Mouse (Mus musculus) urinary bladder, postnatal 4 days (tissue): ENCODE results near the gene Ikzf5.
A peak's percentile ranks its signal among the peaks of the same experiment; 100 is the strongest.
"Not testable (repeated sequence)": the region's sequence is repeated elsewhere in the genome, so short reads cannot be mapped to it uniquely, and the experiment has no call there.

Source experiments
- DNase-seq, 2 experiments: peaks; one replicate each; pipeline ENCODE4 v3.0.0; 2021 to 2022; ENCODE audit warnings: low spot score in 2 of 2

The Ikzf5 gene

GRCm38 (mm10) chr7:131410416-131411058 is at the start of gene Ikzf5, which contains the start of gene Acadsb:
Gene Ikzf5, minus strand, starts transcription at chr7:131410521.
Gene Acadsb, plus strand, starts transcription at chr7:131410601.
- peak; percentile 99 for DNase-seq

DNA sequence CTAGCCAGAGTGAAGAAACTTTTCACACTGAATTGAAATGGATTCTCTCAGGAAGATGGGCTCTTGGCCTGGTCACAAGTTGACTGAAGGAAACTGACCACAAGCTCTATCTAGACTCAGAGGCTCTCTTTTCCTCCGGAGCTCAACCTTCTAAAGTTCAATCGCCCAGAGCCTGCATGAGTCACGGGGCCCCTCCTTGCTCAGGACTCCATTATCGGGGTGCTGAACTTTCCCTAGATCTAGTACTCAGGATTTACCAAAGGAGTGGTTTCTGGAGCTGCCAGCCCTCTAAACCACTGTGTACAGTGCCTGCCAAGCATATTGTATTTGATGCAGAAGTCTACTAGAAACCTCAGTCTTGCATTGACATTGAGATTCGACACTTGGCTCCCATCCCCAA is 46.4 kb upstream of the Ikzf5 start:
- no peak for DNase-seq

- no peak for DNase-seq
Measured at GRCm38 (mm10) chr7:131437051-131437450, 26.7 kb upstream of the Ikzf5 start.

- DNase-seq: no peak
Measured at GRCm38 (mm10) chr7:131434276-131434675, 24.0 kb upstream of the Ikzf5 start.

- DNase-seq: no peak
Measured at GRCm38 (mm10) chr7:131432244-131432643, 21.9 kb upstream of the Ikzf5 start.

GRCm38 (mm10) chr7:131427331-131427730 is 17.0 kb upstream of the Ikzf5 start:
- DNase-seq: no peak

GRCm38 (mm10) chr7:131424912-131425311 is 14.6 kb upstream of the Ikzf5 start:
- DNase-seq: no peak

DNA sequence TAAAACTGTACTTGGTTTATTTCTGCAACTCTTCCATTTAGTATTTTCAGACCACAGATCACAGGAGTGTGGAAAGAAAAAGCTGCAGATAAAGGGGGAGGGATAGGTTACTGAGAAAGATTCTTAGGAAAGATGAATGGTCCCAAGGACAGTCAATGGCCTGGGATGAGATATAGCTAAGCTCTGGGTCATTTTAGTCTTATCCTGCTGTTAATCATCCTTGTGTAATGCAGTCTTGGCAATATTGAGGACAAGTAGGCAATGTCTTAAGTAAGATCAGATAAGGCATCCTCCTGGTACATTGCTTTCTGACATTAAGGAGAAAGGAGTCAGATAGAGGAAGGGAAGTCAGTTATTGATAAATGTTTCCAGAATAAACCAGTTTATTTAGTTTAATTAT is 7.3 kb upstream of the Ikzf5 start:
- no peak for DNase-seq

- not testable (repeated sequence) for DNase-seq
Measured at GRCm38 (mm10) chr7:131416742-131417141, 6.4 kb upstream of the Ikzf5 start.

DNA sequence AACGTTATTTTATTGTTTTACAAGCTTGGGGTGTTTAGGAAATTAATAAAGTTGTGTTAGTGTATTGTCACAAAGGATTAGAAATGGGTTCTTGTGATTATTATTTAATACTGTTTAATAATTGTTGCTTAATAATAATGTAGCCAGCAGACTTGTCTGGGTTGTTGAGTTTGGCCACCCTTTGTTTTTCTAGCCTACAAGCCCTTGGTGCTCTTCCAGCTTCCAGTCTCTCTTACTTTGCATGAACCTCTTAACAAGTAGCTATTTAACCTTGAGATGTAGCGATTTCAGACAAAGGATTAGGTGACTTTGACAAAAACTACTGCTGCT is 1.6 kb upstream of the Ikzf5 start:
- no peak for DNase-seq

DNA sequence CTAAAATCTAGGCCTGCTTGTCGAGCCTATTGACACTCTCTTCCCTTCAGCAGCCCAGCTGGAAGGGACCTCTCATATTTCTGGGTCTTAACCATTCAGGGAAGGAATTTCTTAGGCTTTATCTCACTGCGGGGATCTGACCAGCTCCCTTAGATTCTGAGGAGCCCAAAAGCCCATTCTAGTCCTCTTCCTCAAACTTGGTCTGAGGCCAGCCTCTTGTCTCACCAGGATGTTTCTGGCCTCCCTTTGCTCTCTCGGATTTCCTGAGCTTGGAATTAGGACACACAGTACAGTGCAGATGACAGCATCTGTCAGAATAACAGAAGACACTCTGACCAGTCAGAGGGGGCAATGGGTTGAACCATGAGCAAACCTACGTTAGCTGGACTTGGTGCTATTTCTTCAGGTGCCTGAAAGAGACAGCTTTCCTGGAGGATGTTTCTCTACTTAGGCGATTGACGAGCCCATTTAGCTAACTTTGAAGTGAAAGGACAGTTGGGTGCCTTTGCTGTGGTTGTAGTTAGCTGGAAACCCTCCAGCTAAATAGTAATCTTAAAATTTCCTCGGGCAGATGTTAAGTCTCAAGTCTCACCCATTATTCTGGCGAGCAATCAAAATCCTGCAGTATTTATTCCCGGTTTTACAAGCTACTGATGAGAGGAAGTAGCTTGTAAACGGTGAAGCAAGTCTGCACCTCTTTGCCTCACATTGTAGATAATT is 1.1 kb upstream of the Ikzf5 start:
- DNase-seq: no peak

DNA sequence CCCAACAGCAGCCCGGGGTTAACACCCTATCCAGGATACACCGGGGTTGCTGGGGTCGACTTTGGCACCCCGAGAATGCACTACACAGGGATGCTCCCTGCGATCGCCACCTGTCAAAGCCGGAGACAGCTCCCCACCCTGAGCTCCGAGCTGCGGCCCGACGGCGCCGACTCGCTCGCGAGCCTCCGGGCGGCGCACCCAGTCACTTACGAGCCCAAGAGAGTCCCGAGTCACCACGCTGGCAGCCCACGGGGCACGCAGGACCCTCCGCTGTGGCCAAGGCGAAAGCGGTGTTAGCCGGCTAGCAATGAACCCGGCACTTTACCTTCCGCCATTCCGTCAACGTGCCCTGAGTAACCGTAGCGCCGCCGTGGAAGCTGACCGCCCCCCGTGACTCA is 334 bp downstream of the Ikzf5 start:
- no peak for DNase-seq

GRCm38 (mm10) chr7:131409321-131409987 is 867 bp downstream of the Ikzf5 start:
- no peak for DNase-seq

DNA sequence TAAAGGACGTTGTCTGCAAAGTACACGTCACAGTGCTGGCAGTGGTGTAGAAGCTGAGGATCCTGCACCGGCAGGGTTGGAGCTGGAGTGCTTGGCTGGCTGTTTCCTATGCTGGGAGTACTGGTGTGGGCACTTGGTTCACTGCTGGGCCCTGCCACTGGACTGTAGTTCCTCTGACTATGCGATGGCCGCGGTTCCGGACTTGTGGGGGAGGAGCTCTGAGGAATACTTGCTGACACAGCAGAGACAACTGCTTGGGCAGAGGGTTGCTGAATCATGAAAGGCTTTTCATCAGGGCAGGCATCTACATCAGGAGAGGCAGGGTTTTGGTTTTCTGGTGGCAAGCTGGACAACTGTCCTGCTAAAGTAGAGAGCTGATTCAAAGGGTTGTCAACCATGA is 18.6 kb downstream of the Ikzf5 start:
- not testable (repeated sequence) for DNase-seq

DNA sequence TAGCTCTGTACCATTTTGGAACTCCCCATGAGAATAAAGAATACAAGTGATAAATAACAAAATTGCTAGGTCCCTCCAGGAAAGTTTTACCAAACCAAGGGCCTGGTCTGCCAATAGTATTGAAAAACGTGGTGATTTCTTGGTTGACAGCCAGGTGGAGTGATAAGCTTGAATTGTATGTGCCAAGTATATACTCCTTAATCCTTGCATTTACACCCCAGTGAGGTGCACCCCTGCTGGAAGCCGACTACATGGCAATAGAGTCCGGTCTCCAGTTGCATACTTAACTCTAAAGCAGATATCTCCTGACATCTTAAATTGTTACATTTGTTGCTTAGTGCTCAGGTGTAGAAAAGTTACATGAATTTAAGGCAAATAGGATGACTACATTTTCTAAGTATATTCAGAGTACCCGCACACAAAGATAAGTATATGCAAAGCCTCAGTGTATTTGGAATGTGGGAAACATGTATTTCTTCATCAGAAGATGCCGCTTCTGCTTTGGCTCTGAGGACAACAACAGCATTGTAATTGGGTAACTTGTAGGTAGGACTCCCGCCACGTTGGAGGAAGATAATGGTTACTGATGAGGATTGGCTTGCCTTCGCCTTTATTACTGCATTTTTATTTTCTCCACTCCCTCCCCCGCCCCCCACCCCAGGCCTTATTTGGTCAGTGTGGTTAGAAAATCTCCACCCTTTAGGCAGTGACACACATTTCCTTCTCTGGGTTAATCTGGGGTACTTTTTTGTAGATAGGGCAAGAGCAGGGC is 38.3 kb downstream of the Ikzf5 start:
- DNase-seq: no peak

DNA sequence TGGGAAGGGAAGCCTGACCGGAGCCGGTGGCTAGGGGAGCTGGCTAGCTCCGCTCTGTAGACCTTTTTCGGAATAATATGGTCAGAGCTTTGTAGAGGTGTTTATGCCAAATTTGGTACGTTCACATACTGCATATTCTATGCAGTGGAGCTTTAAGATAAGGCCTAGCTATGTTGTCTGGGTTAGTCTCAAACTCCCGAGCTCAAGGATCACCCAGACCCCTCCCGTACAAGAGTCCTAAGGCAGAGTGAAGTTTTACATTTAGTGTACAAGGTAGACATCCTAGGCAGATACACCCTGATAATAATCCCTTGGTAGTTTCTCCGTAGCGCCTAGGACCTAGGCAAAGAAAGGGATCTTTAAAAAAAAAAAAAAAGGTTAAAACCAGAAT is 38.9 kb downstream of the Ikzf5 start:
- no peak for DNase-seq

DNA sequence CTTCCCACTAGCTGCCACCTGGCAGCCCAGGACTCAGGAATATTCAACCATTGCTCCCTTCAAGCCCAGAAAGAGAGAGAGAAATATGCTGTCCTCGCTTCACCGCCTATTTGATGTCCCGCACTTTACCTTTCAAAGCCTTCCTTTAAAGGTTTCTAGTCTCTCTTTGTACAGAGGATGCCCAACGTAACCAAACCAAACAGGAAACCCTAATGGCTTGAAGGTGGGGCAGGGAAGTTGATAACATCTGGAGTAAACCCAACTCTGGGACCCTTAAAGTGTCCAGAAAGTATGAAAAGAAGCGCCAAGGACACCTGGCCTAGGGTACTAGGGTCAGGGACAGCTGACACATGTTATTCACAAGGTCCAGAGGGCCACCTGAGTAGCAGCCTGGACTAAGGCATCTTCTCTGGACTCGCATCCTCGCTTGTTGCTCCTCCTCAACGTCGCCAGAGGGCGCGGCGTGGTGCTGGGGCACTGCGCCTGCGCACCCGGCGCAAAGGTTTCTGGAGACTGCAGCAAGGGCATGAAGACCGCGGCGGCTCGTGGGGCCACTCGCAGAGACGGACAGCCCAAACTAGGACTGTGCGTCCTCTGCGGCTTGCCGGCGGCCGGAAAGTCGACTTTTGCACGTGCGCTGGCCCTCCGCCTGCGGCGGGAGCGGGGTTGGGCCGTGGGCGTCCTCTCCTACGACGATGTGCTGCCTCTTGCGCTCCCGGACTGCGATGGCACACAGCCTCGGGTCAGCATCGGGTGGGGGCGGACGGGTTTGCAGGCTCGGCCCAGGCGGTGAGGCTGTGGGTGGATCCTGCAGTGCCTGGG is 39.5 kb downstream of the Ikzf5 start, which contains the start of gene Pstk:
Gene Pstk (plus strand): TSS at position 494 of the 822 bp plus-strand sequence.
- peak; percentile 83 to 88 for DNase-seq

- DNase-seq: no peak
Measured at GRCm38 (mm10) chr7:131364131-131364530, 46.2 kb downstream of the Ikzf5 start.

DNA sequence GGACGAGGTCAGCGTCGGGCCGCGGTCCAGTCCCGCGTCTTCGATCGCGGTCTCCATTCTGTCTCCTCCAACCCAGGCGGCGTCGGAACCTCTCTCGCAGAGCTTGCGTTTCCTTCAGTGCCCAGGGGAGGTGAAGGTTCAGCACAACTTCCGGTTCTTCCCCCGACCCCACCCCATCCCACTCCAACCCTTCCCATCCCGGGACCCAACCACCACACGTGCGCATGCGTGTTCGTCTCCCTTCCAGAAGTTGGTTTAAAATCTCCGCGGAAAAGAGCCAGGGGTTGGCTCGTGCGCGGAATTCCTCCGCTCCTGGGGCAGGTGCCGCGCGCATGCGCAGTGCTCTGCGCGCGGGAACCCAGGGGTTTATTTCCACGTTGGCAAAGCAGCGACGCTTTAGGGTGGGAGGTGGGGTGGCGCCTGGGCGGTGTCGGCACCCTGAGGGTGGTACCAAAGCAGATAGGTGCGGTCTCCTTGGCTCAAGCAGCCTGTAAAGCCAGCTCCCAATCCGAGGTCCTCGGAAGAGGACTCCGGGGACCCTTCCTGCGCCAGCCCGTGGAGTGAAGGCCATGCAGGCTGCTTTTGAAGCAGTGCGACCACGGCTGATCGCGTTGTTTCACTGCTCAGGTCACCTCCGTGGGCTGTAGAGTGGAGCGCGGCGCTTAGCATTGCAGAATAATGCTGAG is 47.6 kb downstream of the Ikzf5 start, which contains the start of gene 2310057M21Rik:
Gene 2310057M21Rik (minus strand): TSS at position 145 of the 686 bp plus-strand sequence.
- DNase-seq: peak; percentile 91 to 94

DNA sequence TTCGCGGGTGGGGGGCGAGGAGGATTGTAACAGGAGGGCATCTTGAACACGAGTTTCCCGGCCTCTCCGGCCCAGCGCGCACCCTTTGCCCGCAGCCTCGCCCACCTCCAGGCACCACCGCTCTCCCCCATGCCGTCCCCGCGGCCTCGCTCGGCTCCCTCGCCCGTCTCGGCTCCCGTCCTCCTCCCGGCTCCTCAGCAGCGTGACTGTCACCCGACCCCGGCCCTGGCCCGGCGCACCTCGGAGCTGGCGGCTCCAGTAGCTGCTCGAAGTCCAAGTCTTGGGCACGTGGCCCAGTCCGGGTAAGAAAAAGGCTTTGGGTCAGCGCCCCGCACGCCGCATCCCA is 48.1 kb downstream of the Ikzf5 start:
- DNase-seq: peak in 1 of 2 experiments; percentile 65

DNA sequence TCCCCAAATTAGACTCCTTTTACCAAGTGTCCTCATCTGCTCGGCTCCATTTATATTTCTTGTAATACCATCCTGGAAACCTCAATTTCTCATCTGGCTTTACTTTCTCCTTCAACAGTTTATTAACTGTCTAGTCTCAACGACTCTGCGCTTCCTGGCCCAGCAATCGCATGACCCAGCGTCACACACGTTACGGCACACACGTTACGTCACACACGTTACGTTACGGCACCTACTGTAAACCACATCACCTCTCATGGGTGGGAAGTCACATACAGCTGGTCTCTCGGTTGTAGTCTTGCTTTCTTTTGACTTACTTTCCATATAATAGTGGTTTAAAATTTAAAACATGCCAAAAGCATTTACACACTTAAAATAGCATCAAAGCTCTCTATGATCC is 54.2 kb downstream of the Ikzf5 start:
- DNase-seq: no peak
